Mouse (Mus musculus) hindbrain, embryonic 11.5 days (tissue): ENCODE results near the gene Tnp1. TPM values are rescaled to one million over a fixed set of nuclear protein-coding genes. Genes with fewer than 3 reads are reported as not detected.

Source experiments
- ATAC-seq: fragments of 200-750 bp; cut with Nextera tagmentation; 2 replicates; pipeline ENCODE4 v1.8.0; 2017; ENCODE audit warnings: mild to moderate bottlenecking, moderate TSS enrichment, moderate library complexity; ENCODE audit not compliant: low FRiP score
- DNase-seq: peaks from one replicate; pipeline ENCODE4 v3.0.0-alpha.2; 2015; ENCODE audit warnings: low spot score
- H3K27ac ChIP-seq: fragments of 300-500 bp; sonication (generic); 2 replicates; pipeline ENCODE4 v1.5.1; 2014; ENCODE audit warnings: mild to moderate bottlenecking, low read depth, low read length
- H3K27me3 ChIP-seq: fragments of 300-500 bp; sonication (generic); 2 replicates; pipeline ENCODE4 v1.6.1; 2014; ENCODE audit warnings: mild to moderate bottlenecking, low read length, moderate library complexity, mixed read lengths; ENCODE audit not compliant: control insufficient read depth, insufficient read depth
- H3K36me3 ChIP-seq: fragments of 300-500 bp; sonication (generic); 2 replicates; pipeline ENCODE4 v1.6.1; 2014; ENCODE audit warnings: mild to moderate bottlenecking, low read length, moderate library complexity, mixed read lengths; ENCODE audit not compliant: control insufficient read depth, insufficient read depth
- H3K4me1 ChIP-seq: fragments of 300-500 bp; sonication (generic); replicated peaks from 2 replicates; pipeline ENCODE4 v1.6.1; 2014; ENCODE audit warnings: low read length, mixed read lengths; ENCODE audit not compliant: control insufficient read depth, insufficient read depth
- H3K4me2 ChIP-seq: fragments of 300-500 bp; sonication (generic); replicated peaks from 2 replicates; pipeline ENCODE4 v1.6.1; 2014; ENCODE audit warnings: mild to moderate bottlenecking, low read depth, low read length
- H3K4me3 ChIP-seq: fragments of 300-500 bp; sonication (generic); 2 replicates; pipeline ENCODE4 v1.5.1; 2014; ENCODE audit warnings: low read depth, low read length
- H3K9ac ChIP-seq: fragments of 300-500 bp; sonication (generic); 2 replicates; pipeline ENCODE4 v1.6.1; 2014; ENCODE audit warnings: low read depth, low read length
- H3K9me3 ChIP-seq: fragments of 300-500 bp; sonication (generic); 2 replicates; pipeline ENCODE4 v1.6.1; 2016; ENCODE audit warnings: low read length; ENCODE audit not compliant: control insufficient read depth
- WGBS: fragments of 180-500 bp; shearing (Covaris S2); extraction: QIAGEN DNeasy Blood & Tissue Kit; methylation state at CpG from one replicate; pipeline ENCODE4 v1.1.7; 2014; 5-methylcytosine and 5-hydroxymethylcytosine counted together
- polyA plus RNA-seq: library from polyadenylated mRNA; unstranded; fragments of >200 nt; fragmentation: Nextera tagmentation; extraction: Ambion mirVana; gene quantifications from 2 replicates; pipeline ENCODE4 v1.2.1, GENCODE M21; 2014

Tnp1 gene
- polyA plus RNA-seq, 1 experiment from 2014 or later: not detected

GRCm38 (mm10) chr1:72992944-72993464 is 22.7 kb downstream of the Tnp1 start:
- Histone ChIP-seq H3K36me3 (no peaks in the 10 kb centered on the region), H3K27me3 (no peaks in the 10 kb centered on the region), H3K4me3 (no peak overlapping the region), H3K4me2 (no peak overlapping the region), H3K9ac (no peak overlapping the region), H3K4me1 (no peaks in the 10 kb centered on the region), H3K27ac (no peak overlapping the region), H3K9me3 (no peaks in the 10 kb centered on the region)
- no peak for DNase-seq
- no peak for ATAC-seq
- 67% methylated on average over 2 of the region's 2 CpGs for WGBS

- Histone ChIP-seq H3K27ac (no peak overlapping the region), H3K9ac (no peak overlapping the region), H3K4me1 (no peaks in the 10 kb centered on the region), H3K36me3 (no peaks in the 10 kb centered on the region), H3K9me3 (no peaks in the 10 kb centered on the region), H3K27me3 (no peaks in the 10 kb centered on the region), H3K4me3 (no peak overlapping the region), H3K4me2 (no peak overlapping the region)
- ATAC-seq: no peak
- no peak for DNase-seq
- 64% methylated on average over 2 of the region's 2 CpGs for WGBS
Observed at GRCm38 (mm10) chr1:72992209-72992608, 23.5 kb downstream of the Tnp1 start.

- Histone ChIP-seq H3K9ac (no peak overlapping the region), H3K9me3 (no peaks in the 10 kb centered on the region), H3K36me3 (no peaks in the 10 kb centered on the region), H3K4me3 (no peak overlapping the region), H3K27ac (no peak overlapping the region), H3K4me2 (no peak overlapping the region), H3K4me1 (no peaks in the 10 kb centered on the region), H3K27me3 (no peaks in the 10 kb centered on the region)
- WGBS: 98% methylated on average over 3 of the region's 3 CpGs
- DNase-seq (no peak), ATAC-seq (no peak)
Observed at GRCm38 (mm10) chr1:72988904-72989303, 26.8 kb downstream of the Tnp1 start.

- Histone ChIP-seq H3K4me1 (no peaks in the 10 kb centered on the region), H3K9me3 (no peaks in the 10 kb centered on the region), H3K27ac (no peak overlapping the region), H3K36me3 (no peaks in the 10 kb centered on the region), H3K9ac (no peak overlapping the region), H3K4me2 (no peak overlapping the region), H3K4me3 (no peak overlapping the region), H3K27me3 (no peaks in the 10 kb centered on the region)
- WGBS: 89% methylated on average over 4 of the region's 4 CpGs
- DNase-seq (no peak), ATAC-seq (no peak)
Observed at GRCm38 (mm10) chr1:72986715-72987114, 29.0 kb downstream of the Tnp1 start.

GRCm38 (mm10) chr1:72978956-72979355 is 36.8 kb downstream of the Tnp1 start:
- WGBS: 79% methylated on average over 9 of the region's 9 CpGs
- no peaks in the 10 kb centered on the region for H3K4me1 ChIP-seq
- no peaks in the 10 kb centered on the region for H3K27me3 ChIP-seq
- no peak for DNase-seq
- no peaks in the 10 kb centered on the region for H3K36me3 ChIP-seq
- H3K4me2 ChIP-seq: no peak overlapping the region
- H3K4me3 ChIP-seq: no peak overlapping the region
- no peak for ATAC-seq
- no peaks in the 10 kb centered on the region for H3K9me3 ChIP-seq
- no peak overlapping the region for H3K9ac ChIP-seq
- no peak overlapping the region for H3K27ac ChIP-seq

- H3K4me2 ChIP-seq: no peak overlapping the region
- no peak for ATAC-seq
- no peaks in the 10 kb centered on the region for H3K4me1 ChIP-seq
- H3K4me3 ChIP-seq: no peak overlapping the region
- no peaks in the 10 kb centered on the region for H3K36me3 ChIP-seq
- no peak for DNase-seq
- H3K27me3 ChIP-seq: no peaks in the 10 kb centered on the region
- H3K27ac ChIP-seq: no peak overlapping the region
- no peaks in the 10 kb centered on the region for H3K9me3 ChIP-seq
- H3K9ac ChIP-seq: no peak overlapping the region
Observed at GRCm38 (mm10) chr1:72974226-72974625, 41.5 kb downstream of the Tnp1 start.

GRCm38 (mm10) chr1:72970461-72970860 is 45.2 kb downstream of the Tnp1 start:
- 92% methylated on average over 9 of the region's 9 CpGs for WGBS
- H3K36me3 ChIP-seq: no peaks in the 10 kb centered on the region
- DNase-seq: no peak
- no peak overlapping the region for H3K4me3 ChIP-seq
- H3K9ac ChIP-seq: no peak overlapping the region
- H3K4me2 ChIP-seq: no peak overlapping the region
- H3K9me3 ChIP-seq: no peaks in the 10 kb centered on the region
- no peaks in the 10 kb centered on the region for H3K4me1 ChIP-seq
- no peaks in the 10 kb centered on the region for H3K27me3 ChIP-seq
- H3K27ac ChIP-seq: no peak overlapping the region
- no peak for ATAC-seq

- Histone ChIP-seq H3K9ac (no peak overlapping the region), H3K9me3 (no peaks in the 10 kb centered on the region), H3K27ac (no peak overlapping the region), H3K4me1 (no peaks in the 10 kb centered on the region), H3K36me3 (no peaks in the 10 kb centered on the region), H3K4me2 (no peak overlapping the region), H3K27me3 (no peaks in the 10 kb centered on the region), H3K4me3 (no peak overlapping the region)
- DNase-seq (peak; percentile 18), ATAC-seq (no peak)
- WGBS: 39% methylated on average over 10 of the region's 10 CpGs
Observed at GRCm38 (mm10) chr1:72969113-72969812, 46.4 kb downstream of the Tnp1 start.

GRCm38 (mm10) chr1:72966423-72966822 is 49.3 kb downstream of the Tnp1 start:
- no peak overlapping the region for H3K9ac ChIP-seq
- no peak overlapping the region for H3K4me3 ChIP-seq
- H3K27ac ChIP-seq: no peak overlapping the region
- no peaks in the 10 kb centered on the region for H3K9me3 ChIP-seq
- no peak overlapping the region for H3K4me2 ChIP-seq
- no peaks in the 10 kb centered on the region for H3K27me3 ChIP-seq
- no peak for DNase-seq
- 91% methylated on average over 4 of the region's 4 CpGs for WGBS
- H3K36me3 ChIP-seq: no peaks in the 10 kb centered on the region
- ATAC-seq: no peak
- no peaks in the 10 kb centered on the region for H3K4me1 ChIP-seq
